Mouse (Mus musculus) heart, postnatal 0 days (tissue): Measurements from ENCODE around the gene Map4k2.

ENCODE experiments used
- CTCF ChIP-seq: IDR thresholded peaks from 2 replicates; pipeline ENCODE4 v1.5.1; 2016; ENCODE audit warnings: antibody characterized with exemption, control low read depth, low read depth
- EP300 ChIP-seq: IDR thresholded peaks from 2 replicates; pipeline ENCODE4 v1.6.1; 2016; ENCODE audit warnings: antibody characterized with exemption, low read depth

- peak; percentile 44 for TF ChIP-seq CTCF
- TF ChIP-seq EP300: no peak
Measured at GRCm38 (mm10) chr19:6388006-6388405, 47.1 kb downstream of the Map4k2 start.
